Mouse (Mus musculus) layer of hippocampus, adult 11-12 months (tissue): ENCODE measurements around the gene Chrna1.

Experiments used
- DNase-seq: peaks from one replicate; pipeline ENCODE4 v3.0.0; 2022; ENCODE audit warnings: low spot score

Gene Chrna1

DNA sequence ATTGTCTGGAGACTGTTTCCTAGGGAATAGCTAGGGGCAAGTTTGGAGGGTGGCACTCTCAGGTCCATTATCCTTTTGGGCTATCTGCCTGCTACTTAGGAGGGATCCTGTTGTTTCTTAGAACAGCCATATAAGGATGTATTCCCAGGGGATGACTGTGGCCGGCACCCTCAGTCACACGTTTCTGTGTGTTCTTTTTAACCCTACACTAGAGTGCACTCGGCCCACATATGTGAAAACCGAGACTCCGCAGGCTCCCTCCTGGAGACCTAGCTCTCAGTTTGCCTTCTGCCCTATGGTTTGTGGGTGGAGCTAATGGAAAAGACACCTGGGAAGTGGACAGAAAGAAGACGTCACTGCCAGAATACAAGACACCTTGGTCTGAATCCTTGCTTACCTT is 11.1 kb upstream of the Chrna1 start:
- no peak for DNase-seq

DNA sequence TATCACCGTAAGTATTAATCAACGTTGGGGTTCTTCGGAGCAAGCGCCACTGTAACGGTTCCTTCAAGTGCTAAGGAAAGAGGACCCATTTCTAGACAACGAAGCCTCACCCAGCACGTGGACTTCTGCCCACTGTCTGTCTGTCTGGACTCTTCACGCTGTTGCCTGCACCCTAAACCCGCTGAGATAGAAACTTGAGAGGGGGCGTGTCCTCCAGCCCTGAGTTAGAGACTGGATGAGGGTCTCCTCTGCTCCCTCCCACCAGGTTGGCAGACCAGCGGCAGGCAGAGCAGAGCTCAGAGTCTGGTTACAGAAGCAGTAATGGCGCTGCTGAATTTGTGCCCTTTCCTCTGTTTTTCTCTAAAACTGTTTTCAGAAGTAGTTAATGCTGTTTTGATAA is 10.0 kb upstream of the Chrna1 start:
- DNase-seq: no peak

DNA sequence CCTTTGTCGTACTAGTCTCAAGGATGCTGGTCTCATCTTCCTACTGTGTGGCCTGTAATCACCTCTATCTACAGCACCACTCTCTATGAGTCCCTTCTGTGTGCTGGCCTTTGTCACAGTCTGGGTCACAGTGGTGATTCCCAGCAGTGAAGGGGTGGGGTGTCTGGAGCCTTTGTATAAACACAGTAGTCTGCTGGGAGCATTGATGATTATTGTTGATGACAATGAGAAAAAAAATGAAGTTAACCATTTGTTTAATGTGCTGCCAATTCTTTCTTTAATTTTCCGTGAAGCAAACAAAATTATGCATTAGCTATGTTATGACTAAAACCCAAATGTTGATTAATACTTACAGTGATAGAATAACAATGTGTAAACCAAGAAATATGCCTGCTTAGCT is 8.8 kb upstream of the Chrna1 start:
- DNase-seq: no peak

DNA sequence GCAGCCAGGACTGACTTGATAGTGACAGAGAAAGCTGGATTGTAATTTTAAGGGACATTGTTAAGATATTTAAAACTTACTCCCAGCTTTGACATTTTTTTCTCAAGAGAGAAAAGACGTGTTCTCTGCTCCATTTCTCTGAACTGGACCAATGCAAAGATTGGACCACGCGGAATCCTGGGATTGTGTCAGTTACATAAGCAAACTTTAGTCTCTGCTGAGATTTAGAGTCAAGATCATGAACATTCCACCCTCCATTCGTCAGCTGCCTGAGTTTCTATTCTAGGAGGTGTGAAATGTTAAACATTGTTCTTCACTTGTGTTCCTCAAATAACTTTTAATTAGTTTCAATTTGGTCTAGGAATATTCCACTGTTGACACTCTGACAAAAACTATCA is 7.0 kb upstream of the Chrna1 start:
- DNase-seq: no peak

DNA sequence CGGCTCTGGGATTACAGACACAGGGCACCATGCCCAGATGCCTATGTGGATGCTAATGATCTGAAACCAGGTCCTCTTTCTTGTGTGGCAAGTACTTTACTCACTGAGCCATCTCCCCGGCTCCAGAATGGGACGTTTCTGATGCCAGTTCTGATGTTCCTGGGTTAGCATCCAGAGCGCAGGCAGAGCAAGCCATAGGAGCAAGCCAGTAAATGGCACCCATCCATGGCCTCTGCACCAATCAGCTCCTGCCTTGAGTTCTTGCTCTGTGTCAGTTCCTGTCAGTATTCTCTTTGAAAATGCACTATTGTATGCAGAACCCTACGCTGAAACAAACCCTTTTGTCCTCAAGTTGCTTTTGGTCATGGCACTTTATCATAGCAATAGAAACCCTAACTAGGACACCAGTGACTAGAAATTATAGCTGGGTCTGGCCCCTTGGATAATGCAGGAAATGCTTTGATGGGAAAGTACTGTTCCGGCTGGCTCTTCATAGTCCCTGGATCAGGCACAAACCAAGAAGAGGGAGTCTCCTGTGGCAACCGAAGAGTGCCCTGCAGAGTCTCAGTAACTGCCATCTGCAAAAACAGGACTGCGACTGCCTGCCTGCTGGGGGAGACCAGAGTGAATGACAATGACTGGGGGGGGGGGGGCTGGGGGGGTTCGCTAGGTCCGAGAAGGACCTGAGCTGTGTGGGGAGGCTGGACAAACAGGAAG is 6.4 kb upstream of the Chrna1 start:
- DNase-seq: no peak

DNA sequence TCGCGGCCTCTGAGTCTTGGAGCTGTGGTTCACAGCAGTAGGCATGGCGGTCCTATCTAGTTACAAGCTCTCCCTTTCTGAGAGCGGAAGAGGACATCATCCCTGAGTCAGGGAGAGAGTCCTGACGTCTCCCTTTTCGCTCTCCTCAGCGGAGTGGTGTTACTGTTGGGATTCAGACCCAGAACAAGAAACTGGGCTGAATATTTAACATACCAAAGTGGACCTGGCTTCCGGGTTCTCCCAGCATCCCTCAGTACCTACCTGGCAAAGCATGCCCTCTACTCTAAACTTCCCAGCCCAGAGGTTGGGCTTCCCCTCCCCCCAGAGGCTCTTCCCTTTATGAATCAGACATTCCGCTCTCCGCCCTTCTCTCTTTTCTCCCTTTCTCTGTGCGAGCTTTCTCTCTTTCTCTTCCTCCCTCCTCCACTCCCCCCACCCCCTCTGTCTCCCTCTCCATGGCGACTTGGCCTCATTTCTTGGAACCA is 5.3 kb upstream of the Chrna1 start:
- DNase-seq: no peak

DNA sequence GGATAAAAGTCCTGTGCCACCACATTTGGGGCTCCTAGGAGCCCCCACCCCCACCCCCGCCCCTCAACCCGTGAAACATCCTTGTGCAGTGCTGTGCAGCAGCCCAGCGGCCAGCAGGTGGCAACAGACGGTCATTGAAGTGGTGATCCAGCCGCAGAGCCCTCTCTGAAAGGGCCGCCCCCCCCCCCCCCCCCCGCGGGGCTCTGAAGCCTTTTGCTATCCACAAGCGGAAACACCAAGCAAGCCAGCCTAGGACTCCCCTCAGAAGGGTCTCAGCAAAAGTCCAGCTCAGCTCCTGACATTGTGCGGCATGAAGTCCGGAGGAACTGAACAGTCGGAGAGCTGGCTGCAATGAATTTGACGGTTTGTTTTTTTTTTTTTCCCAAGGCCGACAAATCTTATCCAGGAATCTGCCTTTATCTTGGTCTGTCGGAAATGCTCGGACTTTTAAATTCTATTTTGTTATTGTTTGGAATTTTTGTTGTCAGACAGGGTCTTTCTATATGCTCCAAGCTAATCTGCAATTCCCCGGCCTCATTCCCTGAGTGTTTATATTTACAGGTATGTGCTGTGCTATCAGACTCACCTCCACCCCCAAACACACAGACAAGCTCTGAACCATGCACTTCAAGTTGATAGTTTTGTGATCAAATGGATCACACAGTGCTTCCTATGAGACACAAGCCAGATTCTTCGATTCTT is 4.7 kb upstream of the Chrna1 start:
- peak; percentile 87 for DNase-seq

DNA sequence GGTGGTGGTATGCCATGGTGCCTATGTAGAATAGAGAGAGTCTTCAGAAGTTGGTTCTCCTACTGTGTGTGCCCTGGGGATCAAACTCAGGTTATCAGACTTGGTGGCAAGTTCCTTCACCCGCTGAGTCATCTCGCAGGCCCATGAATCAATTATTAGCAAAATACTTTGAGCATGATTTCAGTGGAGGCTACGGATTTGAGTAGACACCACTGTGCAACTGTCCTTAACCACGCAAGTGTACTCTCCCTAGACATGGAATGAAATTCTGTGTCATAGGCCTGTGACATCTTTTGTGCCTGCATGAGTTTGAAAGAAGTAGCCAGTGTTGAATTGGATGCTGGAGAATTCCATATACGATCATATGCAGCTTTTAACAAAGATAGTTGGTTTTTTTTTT is 582 bp upstream of the Chrna1 start:
- no peak for DNase-seq

DNA sequence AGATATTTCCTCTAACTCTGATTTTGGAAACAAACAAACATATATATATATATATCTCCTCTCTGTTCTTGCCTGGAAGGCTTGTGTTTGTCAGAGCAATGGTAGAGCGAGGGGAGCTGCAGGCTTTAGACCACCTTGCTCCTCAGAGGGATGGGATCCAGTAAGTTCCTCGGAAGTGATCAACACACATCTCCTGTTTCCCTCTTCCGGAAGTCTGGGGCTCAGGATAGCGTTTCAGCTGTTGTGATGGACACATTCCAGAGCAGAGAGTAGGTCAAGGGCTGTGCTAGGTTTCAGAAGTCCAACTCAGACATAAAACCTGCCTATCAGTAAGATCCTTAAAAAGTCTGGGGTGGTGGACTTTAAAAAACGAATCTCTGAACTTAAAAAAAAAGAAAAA is 970 bp downstream of the Chrna1 start:
- DNase-seq: no peak

DNA sequence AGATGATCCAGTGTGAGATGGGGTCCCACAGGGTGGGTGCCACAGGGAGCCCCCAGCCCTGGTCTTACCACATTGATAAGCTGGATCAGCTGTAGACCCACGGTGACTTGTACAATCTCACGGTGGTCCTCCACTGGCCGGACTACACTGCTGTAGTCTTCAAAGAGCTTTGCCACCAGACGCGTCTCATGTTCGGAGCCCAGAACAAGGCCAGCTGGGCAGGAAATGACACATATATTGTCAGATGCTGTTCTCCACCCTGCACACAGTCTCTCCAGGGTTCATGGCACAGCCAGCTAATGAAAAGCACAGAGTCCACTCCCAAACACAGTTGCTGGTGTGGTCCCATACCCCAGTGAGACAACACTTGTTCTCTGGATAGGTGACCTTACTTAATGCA is 5.7 kb downstream of the Chrna1 start:
- no peak for DNase-seq

DNA sequence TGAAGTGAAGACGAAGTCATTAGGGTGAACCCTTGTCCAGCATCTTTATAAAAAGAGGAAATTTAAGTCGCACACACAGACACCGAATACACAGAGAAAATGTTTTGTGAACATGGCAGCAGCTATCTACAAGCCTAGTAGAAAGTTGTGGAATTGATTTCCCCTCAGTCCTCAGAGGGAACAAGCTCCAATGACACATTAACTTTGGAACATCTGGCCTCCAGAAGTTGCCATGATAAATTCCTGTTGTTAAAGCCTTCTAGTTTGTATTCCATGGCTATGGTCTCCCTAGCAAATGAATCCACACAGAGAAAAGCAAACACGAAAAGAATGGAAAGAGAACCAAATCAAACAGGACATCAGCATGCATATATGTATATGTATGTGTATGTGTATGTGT is 6.6 kb downstream of the Chrna1 start:
- no peak for DNase-seq

DNA sequence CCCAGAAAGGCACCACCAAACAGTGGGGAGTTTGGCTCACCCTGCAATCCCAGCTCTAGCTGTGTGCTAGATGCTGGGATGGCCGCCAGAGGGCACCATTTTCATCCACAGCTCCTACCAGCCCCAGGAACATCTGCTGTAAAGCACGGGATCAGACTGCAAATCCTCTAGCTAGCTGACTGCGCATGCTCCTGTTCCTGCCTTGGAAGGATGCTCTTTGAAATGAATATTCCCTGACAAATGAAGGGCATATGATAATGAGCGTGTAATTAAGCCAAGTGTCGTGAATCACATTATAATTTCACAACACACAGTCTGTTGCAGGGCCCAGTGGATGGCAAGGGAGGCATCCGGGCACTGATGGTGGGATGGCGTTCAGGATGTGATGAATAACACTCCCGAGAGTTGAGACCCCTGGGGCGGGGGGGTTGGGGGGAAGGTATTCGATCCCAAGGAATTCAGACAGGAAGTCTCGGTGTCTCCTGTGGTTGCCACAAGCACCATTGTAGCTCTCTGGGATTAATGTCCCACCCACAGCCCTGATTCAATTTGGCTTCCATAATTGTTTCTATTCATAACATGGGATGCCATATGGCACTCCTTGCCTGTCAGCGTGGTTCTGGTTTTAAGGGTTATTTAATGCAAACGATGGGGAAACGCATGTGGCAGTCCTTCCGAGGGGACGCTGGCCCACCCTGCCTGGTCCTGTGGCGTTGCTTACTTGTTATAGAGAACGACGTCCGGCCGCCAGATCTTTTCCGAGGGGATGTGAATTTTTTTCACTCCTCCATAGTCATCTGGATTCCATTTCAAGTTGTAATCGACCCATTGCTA is 7.4 kb downstream of the Chrna1 start:
- DNase-seq: peak; percentile 91

DNA sequence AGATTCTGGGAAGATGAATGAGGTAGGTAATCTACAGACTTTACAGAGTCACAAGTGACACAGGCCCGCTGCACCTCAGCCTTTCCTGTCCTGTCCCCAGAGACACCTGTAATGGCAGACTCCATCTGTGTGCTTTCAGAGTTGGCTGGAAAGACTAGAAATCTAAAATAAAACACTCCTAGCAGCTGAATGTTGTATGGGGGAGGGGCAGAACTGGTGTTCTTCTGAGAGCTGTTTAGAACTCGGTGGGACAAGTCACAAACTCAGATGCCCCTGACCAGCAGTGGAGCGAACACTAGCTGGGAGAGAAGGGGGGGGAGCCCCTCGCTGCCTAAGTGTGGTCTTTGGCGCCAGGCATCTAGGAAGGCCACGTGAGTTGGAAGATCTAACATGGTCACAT is 8.2 kb downstream of the Chrna1 start:
- DNase-seq: no peak

DNA sequence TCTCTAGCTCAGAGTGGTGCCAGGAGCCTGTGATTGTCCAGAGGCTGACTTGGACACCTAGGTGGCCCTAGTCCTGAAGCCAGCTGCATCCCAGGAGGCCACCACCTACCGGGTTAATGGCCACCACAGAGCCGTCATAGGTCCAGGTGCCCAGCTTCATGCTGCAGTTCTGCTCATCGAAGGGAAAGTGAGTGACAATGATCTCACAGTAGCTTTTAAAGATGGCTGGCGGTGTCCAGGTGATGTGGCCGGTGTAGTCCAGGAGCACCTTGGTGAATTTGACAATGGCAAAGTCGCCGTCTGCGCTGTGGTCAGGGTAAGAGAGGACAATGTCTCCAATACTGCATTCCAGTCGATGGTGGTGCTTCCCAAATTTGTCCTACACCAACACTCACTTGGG is 8.8 kb downstream of the Chrna1 start:
- DNase-seq: no peak

DNA sequence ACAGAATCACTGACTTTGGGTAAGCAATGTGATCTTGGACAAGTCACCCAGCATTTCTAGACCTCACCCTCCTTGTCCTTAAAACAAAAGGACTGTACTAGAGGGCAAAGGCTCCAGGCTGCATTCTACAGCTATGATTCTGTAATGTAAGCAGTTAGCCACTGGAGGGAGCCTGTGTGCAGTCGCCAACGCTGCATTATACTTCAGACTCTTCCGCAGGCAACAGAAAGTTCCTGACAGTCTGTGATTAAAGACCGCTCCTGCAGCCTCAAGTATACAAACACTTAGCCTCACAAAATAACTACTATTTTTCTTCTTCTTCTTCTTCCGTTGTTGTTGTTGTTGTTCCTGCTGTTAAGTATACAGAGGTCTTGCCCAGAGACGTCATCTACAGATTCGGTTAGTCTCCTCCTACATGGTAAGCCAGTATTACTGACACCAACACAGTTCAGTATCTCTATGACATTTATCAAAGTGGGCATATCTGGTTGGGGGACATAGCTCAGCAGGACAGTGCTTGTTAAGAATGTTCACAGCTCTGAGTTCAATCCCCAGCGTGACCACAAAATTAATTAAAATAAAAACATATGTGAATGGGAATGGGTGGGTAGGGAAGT is 13.0 kb downstream of the Chrna1 start:
- peak; percentile 67 for DNase-seq

DNA sequence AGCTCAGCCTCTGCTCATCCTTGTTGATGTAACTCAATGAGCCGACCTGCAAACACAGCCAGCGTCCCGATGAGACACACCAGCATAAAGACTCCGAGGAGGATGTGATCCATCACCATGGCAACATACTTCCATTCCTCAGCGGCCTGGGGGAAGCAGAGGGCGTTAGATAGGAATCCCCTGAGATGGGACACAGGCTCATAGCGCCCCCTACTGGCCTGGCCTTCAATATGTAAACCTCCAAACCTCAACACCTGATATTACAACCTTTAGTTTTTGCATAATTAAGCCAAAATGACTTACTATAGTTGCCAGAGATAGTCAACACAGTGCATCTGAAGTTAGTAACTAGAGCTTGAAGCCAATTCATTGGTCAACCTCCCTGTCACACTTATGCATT is 14.0 kb downstream of the Chrna1 start:
- DNase-seq: no peak

DNA sequence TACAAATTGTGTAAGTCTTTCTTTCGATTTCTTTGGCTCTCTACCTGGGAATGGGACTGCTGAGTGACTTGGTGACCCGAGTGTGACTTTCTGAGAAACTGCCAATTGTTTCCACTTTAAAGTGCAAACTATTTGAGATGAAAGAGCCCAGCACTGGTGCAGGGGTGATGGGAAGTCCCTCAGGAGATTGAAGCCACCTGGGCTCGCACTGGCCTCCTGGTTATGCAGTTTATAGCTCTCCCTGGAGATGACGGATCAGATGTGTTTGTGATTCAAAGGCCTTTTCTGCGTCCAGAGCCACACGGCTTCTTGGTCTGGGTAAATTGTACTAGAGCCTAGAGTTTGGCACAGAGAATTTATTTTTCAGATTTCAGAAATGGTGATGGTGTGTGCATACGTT is 16.4 kb downstream of the Chrna1 start:
- no peak for DNase-seq

DNA sequence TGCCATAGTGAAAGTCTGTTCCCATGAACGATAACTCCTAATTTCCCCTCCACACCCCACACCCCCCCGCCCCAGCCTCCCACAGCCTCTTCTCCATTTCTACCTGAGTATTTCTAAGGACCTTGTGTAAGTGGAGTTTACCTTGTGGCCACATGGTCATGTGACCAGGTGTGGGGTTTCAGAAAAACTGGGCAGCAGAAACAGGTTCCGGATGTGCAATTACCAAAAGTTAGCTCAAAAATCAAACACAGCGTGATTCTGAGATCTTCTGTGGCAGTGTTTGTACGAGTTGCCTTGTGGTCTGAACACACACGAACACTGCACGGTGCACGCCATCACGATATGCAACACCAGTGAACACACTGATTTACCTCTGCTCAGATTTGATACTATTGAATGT is 17.5 kb downstream of the Chrna1 start:
- DNase-seq: no peak

DNA sequence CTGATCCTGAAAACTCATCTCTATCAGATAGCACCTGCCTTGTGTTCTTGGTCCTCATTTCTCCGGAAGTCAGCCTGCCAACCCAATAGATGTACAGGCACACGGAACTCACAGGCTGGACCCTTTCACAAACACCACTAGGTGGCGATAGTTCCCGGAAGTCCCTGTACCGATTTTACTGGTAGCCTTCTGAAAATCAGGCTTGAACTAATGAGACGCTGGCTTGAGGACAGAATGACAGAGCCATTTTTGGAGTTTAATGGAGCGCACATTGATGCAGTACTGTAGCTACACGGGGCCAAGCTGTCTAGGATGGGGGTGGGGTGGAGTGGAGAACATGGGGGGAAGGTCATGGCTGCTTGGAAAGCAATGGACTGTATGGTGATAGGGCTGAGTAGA is 18.5 kb downstream of the Chrna1 start:
- DNase-seq: no peak

DNA sequence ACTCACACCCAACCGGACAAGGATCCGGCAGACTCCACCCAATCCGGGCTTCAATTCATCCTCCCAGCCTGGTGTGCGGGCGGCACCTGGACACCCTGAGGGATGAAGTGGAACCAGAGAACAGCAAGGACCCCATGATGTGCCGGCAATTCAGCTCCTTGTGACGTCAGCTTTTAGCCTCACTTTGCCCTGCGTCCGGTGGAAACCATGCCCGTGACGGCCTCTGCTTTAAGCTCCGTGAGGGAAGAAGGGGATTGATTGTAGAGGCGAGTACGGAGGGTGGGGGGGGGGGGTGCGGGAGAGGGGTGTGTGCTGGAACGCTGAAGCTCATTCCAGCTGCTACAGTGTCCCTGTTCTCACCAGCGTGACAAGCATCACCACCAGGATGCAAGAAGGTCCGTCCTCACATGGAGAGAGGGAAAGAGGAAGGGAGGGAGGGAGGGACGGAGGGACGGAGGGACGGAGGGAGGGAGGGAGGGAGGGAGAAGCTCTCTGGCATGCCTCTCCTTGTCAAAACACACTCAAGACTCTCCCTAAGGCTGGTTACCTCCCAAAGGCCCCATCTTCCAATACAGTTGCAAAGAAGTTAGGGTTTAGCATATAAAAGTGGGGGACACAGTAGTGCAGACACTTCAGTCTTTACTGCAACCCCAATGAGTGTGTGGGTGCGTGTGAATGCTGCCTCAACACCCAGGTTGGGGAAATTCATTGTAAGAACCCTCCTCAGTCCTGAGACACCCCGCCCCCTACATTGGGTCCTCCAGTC is 19.1 kb downstream of the Chrna1 start:
- no peak for DNase-seq

DNA sequence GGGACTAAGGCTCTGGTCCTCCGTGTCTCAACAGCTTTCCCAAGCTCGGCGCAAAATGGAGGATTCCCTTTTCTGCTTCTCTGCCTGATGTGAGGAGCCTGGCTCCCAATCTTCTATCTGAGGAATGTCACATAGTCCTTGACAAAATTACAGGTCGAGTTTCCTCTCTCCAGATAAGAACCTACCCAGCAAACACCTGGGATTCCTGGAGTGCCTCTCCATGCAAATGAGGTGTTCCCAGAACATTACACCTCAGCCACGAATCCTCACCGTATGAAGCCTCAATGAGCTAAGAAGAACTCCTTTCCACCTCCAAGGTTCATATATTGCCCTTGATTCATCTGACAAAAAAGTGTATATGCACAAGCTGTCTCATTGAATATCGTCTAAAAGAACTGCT is 19.7 kb downstream of the Chrna1 start:
- no peak for DNase-seq

DNA sequence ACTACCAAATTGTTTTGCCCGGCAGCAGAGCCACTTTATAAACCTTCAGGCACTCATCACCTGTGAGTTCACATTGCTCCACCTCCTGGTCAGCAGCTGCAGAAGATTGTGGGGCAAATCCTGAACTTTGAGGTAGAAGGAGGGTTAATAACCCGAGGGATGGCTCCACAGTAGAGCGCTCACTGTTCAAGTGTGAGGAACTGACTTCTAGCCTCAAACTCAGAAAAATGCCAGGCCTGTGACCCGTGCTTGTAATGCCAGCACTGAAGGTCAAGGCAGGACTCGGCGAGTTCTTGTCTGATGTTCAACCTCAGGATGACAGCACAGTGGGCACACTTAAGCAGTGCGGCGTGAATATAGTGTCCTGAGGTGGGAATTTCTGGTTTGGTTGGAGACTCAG is 22.2 kb downstream of the Chrna1 start:
- no peak for DNase-seq
